Mouse (Mus musculus) cerebellum, adult 2 months (tissue): Measurements from ENCODE around the gene Lpgat1.

Experiments used
- CTCF ChIP-seq: fragments of 200-500 bp; IDR thresholded peaks from 2 replicates; pipeline ENCODE4 v1.5.1; 2011; ENCODE audit warnings: low read depth, mild to moderate bottlenecking, control low read depth, low read length, moderate library complexity, borderline replicate concordance; ENCODE audit not compliant: insufficient read depth
- POLR2A ChIP-seq: fragments of 200-500 bp; IDR thresholded peaks from 2 replicates; pipeline ENCODE4 v1.6.1; 2011; ENCODE audit warnings: low read length, control low read depth, borderline replicate concordance; ENCODE audit not compliant: insufficient read depth

DNA sequence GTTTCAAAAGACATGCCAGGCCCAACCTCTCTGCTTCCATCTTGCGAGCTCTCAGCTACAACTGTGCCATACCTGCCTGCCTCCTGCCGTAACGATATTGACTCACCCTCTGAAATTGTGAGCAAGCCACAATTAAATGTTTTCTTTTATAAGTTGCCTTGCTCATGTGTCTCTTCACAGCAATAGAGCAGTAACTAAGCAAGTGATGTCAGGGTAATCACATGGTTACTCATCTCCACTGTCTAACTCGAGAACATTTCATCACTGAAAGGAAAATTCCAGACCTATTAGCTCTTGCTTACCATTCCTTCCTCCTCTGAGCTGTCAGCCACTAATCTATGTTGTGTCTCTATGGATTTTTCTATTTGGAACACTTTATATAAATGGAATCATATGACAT, 15.0 kb downstream of the Lpgat1 start:
- TF ChIP-seq CTCF: no peak
- no peak for TF ChIP-seq POLR2A
